Mouse (Mus musculus) cerebellum, adult 2 months (tissue): Measurements from ENCODE around the gene Tspan3. TPM values are rescaled to one million over a fixed set of nuclear protein-coding genes. Genes with fewer than 3 reads are reported as not detected.

Experiments
- DNase-seq, 2 experiments: peaks; one replicate each; pipeline ENCODE4 v3.0.0; 2021
- H3K27ac ChIP-seq: fragments of 200-500 bp; 2 replicates; pipeline ENCODE4 v1.5.1; 2012; ENCODE audit warnings: low read length, control low read depth, inconsistent platforms; ENCODE audit not compliant: insufficient read depth
- H3K27me3 ChIP-seq: fragments of 200-500 bp; 2 replicates; pipeline ENCODE4 v1.6.1; 2012; ENCODE audit warnings: inconsistent platforms, mild to moderate bottlenecking, low read length, moderate library complexity; ENCODE audit not compliant: control insufficient read depth, insufficient read depth
- H3K4me1 ChIP-seq: fragments of 200-500 bp; 2 replicates; pipeline ENCODE4 v1.6.1; 2011; ENCODE audit warnings: low read length; ENCODE audit not compliant: control insufficient read depth, insufficient read depth
- H3K4me3 ChIP-seq: fragments of 200-500 bp; replicated peaks from 2 replicates; pipeline ENCODE3; 2011; ENCODE audit warnings: mild to moderate bottlenecking, low read depth, low read length, control low read depth; ENCODE audit not compliant: insufficient read depth
- CTCF ChIP-seq: fragments of 200-500 bp; IDR thresholded peaks from 2 replicates; pipeline ENCODE4 v1.5.1; 2011; ENCODE audit warnings: low read depth, mild to moderate bottlenecking, control low read depth, low read length, moderate library complexity, borderline replicate concordance; ENCODE audit not compliant: insufficient read depth
- POLR2A ChIP-seq: fragments of 200-500 bp; IDR thresholded peaks from 2 replicates; pipeline ENCODE4 v1.6.1; 2011; ENCODE audit warnings: low read length, control low read depth, borderline replicate concordance; ENCODE audit not compliant: insufficient read depth
- WGBS: fragments of 180-500 bp; shearing (Covaris S2); methylation state at CpG from one replicate; pipeline ENCODE4 v1.1.7; 2018; 5-methylcytosine and 5-hydroxymethylcytosine counted together
- polyA plus RNA-seq: library from polyadenylated mRNA; depleted of rRNA; stranded (reverse); fragments of >200 nt; gene quantifications from 2 replicates; pipeline ENCODE4 v1.2.3, GENCODE M21; 2012

Gene Tspan3
- polyA plus RNA-seq, 1 experiment, result 542 TPM

DNA sequence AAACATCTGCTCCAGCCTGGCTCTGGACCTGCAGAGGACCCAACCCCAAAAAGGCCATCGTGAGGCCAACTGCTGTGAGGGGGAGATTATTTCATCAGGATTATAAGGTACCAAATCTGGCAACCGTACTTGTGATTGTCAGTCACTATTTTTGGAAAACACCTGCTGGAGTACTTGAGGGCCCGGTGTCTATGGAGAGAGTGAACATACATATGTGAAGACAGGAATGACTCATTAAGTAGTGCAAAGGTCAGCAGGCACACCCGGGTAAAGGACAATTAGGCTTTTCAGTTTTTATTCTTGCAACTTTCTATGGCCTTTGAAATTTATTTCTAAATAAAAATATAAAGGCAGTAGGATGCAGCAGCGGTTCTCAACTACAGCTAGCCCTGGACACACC lies 31.3 kb downstream of the Tspan3 start:
- no peaks in the 10 kb centered on the region; the same call in 1 of the 2 replicates for H3K4me1 ChIP-seq
- 76% methylated on average over 5 of the region's 5 CpGs for whole genome bisulfite sequencing
- no peak for TF ChIP-seq POLR2A
- TF ChIP-seq CTCF, result no peak
- H3K4me3 ChIP-seq, result no peak overlapping the region
- no peaks in the 10 kb centered on the region for H3K27me3 ChIP-seq
- DNase-seq, result no peak
- no peak overlapping the region for H3K27ac ChIP-seq

DNA sequence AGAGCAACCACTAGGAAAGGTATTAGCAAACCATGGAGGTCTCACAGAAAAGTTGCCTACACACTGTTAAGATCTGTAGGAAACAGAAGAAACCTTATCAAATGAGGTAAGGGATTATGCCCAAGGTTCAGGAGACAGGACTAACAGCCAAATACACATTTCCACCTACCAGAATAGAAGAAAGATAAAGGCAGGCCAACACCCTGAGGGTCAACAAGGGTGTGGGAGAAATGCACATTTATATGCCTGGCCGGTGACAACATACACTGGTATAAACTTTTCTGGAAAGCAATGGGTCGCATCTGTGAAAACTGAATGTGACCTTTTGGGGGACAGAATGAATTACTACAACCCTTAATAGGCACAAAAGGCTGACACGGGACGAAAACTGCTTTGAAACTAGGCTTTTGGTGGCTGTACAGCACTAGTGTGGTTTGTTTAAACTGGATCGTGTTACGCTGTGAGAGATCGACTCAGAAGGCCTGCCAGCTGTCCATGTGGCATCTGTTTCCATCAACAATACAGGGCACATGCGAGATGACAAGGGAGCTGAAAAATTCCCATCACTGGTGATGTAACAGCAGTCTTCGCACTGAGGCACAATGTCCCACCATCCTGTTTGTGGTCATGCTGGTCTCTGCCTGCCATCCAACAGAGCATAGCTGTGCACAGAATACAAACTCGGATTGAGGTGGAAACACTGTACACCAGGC lies 33.3 kb downstream of the Tspan3 start:
- H3K4me1 ChIP-seq, result peaks cover 8% of the 10 kb centered on the region
- H3K27me3 ChIP-seq, result no peaks in the 10 kb centered on the region
- TF ChIP-seq CTCF (no peak), POLR2A (no peak)
- no peak overlapping the region for H3K27ac ChIP-seq
- no peak for DNase-seq
- no peak overlapping the region for H3K4me3 ChIP-seq
- WGBS, result 57% methylated on average over 10 of the region's 10 CpGs

DNA sequence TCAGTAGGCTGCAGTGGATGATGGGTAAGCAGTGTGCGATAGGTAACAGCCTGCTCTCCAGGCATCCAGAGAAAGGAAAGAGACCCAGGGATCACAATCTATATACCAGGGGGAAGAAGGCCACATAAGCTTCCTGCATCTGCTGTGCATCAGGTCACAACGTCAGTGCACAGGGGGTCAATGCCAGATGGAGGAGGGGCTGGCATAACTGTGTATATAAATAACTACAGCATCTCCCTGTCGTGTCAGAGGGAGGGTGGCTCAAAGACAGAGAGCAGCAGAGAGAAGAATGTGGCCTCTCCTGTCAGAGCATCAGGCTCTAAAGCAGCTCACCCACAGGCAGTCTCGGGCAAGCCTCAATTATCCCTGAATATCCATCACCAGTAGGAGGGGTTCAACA lies 34.7 kb downstream of the Tspan3 start:
- no peak for DNase-seq
- TF ChIP-seq POLR2A, result no peak
- TF ChIP-seq CTCF, result no peak
- no peak overlapping the region for H3K4me3 ChIP-seq
- WGBS, result 53% methylated on average over 4 of the region's 4 CpGs
- peaks cover 14% of the 10 kb centered on the region for H3K4me1 ChIP-seq
- no peak overlapping the region for H3K27ac ChIP-seq
- H3K27me3 ChIP-seq, result no peaks in the 10 kb centered on the region

DNA sequence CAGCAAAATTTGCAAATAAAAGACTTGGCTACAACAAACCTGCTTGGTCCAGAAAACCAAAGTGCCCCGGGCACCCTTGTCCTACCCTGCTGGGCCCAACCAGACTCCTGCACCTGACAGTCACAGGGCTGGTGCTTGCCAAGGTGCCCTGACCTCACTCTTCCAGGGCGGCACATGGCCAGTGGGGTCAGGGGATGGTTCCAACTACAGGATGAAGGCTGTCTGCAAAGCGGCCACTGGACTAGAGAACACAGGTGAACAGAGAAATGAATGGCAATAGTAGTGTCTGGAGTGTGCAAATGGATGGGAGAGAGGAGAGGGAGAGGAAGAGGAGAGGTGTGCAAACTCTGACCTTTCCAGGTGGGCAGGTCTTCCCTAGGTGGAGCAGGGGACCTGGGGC lies 35.3 kb downstream of the Tspan3 start:
- TF ChIP-seq POLR2A (no peak), CTCF (no peak)
- DNase-seq, result no peak
- Histone ChIP-seq H3K27ac (no peak overlapping the region), H3K4me1 (peaks cover 14% of the 10 kb centered on the region), H3K4me3 (no peak overlapping the region), H3K27me3 (no peaks in the 10 kb centered on the region)
- 51% methylated on average over 3 of the region's 3 CpGs for WGBS

DNA sequence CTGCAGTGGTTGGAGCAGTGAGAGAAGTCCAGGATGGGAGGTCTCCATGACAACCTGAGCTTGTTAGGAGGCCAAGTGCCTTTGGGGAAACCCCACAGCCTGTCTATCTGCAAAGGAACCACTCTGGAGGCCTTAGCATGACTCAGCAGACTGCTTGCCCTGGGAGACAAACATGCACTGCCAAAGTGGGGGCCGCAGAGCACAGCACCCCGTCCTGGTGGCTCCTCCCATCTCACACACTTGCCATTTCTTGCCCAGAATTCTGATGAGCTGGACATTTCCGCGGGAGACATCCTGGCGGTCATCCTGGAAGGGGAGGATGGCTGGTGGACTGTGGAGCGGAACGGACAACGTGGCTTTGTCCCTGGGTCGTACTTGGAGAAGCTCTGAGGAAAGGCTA lies 36.9 kb downstream of the Tspan3 start:
- WGBS, result 50% methylated on average over 9 of the region's 9 CpGs
- TF ChIP-seq POLR2A, result no peak
- TF ChIP-seq CTCF, result no peak
- DNase-seq, result peak in 1 of 2 experiments; percentile 34
- no peak overlapping the region for H3K27ac ChIP-seq
- peaks cover 22% of the 10 kb centered on the region for H3K4me1 ChIP-seq
- no peaks in the 10 kb centered on the region for H3K27me3 ChIP-seq
- no peak overlapping the region for H3K4me3 ChIP-seq

DNA sequence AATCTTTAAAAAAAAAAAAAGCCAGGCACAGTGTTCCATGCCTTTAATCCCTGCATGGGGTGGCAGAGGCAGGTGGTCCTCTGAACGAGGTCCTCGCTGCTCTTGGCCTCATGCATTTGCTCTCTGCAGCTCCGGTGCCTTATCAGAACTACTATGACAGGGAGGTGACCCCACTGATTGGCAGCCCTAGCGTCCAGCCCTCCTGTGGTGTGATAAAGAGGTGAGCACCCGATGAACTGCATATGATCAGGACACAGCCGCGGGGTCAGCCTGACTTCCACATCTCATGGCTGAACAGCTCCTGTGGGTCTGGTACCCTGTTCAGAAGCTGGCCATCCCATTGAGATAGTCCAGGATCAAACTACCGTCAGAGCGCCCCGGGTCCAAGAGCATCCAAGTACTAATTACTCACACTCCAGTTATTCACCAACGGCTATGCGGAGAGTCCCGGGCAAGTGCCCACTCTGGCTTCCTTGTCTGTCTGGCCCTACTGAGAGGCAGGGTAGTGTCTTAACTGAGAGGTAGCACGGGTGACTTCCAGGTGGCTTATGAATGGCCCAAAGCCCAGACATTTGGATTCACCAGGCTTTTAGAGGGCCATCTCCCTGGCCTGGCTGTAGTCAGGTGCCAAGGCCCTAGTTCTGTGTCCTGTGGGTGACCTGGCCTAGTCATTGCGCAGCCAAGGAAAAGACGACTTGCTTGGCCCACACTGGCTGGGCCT lies 38.7 kb downstream of the Tspan3 start:
- DNase-seq, result peak; percentile 58 to 80
- Histone ChIP-seq H3K4me3 (no peak overlapping the region), H3K27me3 (no peaks in the 10 kb centered on the region), H3K27ac (no peak overlapping the region), H3K4me1 (peaks cover 24% of the 10 kb centered on the region)
- WGBS, result 29% methylated on average over 16 of the region's 16 CpGs
- no peak for TF ChIP-seq CTCF
- TF ChIP-seq POLR2A, result no peak

DNA sequence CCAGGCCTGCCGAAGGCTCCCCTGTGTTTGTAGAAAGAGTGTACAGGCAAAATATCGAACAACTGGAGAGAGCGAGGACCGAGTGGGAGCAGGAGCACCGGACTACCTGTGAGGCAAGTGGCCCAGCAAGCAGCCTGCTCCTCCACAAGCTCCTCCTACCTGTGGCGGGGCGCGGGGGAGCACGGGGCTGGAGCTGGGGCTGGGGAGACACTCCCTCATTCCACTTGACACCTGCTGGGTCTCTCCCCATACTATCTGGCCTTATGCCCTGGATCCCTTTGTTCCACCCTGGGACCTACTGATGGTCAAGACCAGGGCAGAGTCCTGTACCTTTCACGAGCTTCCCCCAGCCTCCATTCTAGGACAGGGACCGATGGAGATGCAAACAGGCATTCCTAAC lies 40.7 kb downstream of the Tspan3 start:
- 47% methylated on average over 11 of the region's 11 CpGs for WGBS
- no peak for DNase-seq
- no peak for TF ChIP-seq POLR2A
- TF ChIP-seq CTCF, result no peak
- H3K4me1 ChIP-seq, result peaks cover 31% of the 10 kb centered on the region
- no peak overlapping the region for H3K27ac ChIP-seq
- no peak overlapping the region for H3K4me3 ChIP-seq
- no peaks in the 10 kb centered on the region for H3K27me3 ChIP-seq

DNA sequence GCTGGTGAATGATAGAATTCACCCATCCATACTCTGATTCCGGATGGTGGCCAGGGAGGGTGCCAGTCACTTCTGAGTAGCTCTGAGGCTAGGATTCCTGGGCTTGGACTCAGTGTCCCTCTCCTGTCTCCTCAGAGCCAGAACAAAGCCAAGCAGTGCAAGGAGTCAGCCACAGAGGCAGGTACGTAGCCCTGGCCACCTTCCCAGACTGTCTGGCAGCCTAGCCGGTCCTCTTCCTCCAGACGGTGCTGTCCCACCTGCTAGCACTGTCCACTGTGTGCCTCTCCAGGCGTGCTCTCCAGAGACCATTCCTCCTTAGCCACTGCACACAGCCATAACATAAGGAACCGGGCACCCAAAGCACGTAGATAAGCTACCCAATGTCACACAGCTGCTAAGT lies 41.7 kb downstream of the Tspan3 start:
- TF ChIP-seq POLR2A, result no peak
- no peak for TF ChIP-seq CTCF
- Histone ChIP-seq H3K4me1 (peaks cover 36% of the 10 kb centered on the region), H3K27me3 (no peaks in the 10 kb centered on the region), H3K4me3 (no peak overlapping the region), H3K27ac (no peak overlapping the region)
- DNase-seq, result peak; percentile 64 to 71
- 13% methylated on average over 7 of the region's 7 CpGs for whole genome bisulfite sequencing
